Mouse (Mus musculus) neural tube, embryonic 13.5 days (tissue): ENCODE results near the gene Olfr569. TPM values are rescaled to one million over a fixed set of nuclear protein-coding genes. Genes with fewer than 3 reads are reported as not detected.

ENCODE experiments used
- ATAC-seq: fragments of 200-750 bp; cut with Nextera tagmentation; 2 replicates; pipeline ENCODE4 v1.8.0; 2017; ENCODE audit warnings: low read depth, mild to moderate bottlenecking, moderate TSS enrichment, moderate library complexity
- H3K27ac ChIP-seq: fragments of 300-500 bp; sonication (generic); replicated peaks from 2 replicates; pipeline ENCODE4 v1.5.1; 2015; ENCODE audit warnings: moderate library complexity, mild to moderate bottlenecking, inconsistent platforms
- H3K27me3 ChIP-seq: fragments of 300-500 bp; sonication (generic); 2 replicates; pipeline ENCODE4 v1.6.1; 2015; ENCODE audit warnings: mild to moderate bottlenecking, inconsistent platforms
- H3K36me3 ChIP-seq: fragments of 300-500 bp; sonication (generic); 2 replicates; pipeline ENCODE4 v1.6.1; 2015; ENCODE audit warnings: mild to moderate bottlenecking, inconsistent platforms
- H3K4me1 ChIP-seq: fragments of 300-500 bp; sonication (generic); replicated peaks from 2 replicates; pipeline ENCODE4 v1.6.1; 2015; ENCODE audit warnings: inconsistent platforms
- H3K4me2 ChIP-seq: fragments of 300-500 bp; sonication (generic); 2 replicates; pipeline ENCODE4 v1.6.1; 2015; ENCODE audit warnings: inconsistent platforms, mild to moderate bottlenecking, moderate library complexity
- H3K4me3 ChIP-seq: fragments of 300-500 bp; sonication (generic); 2 replicates; pipeline ENCODE4 v1.5.1; 2015; ENCODE audit warnings: mild to moderate bottlenecking, inconsistent platforms
- H3K9ac ChIP-seq: fragments of 300-500 bp; sonication (generic); 2 replicates; pipeline ENCODE4 v1.6.1; 2015; ENCODE audit warnings: moderate library complexity, mild to moderate bottlenecking, inconsistent platforms
- H3K9me3 ChIP-seq: fragments of 300-500 bp; sonication (generic); 2 replicates; pipeline ENCODE4 v1.6.1; 2016; ENCODE audit warnings: inconsistent platforms
- WGBS: fragments of 180-500 bp; shearing (Covaris S2); methylation state at CpG from one replicate; pipeline ENCODE4 v1.1.7; 2015; 5-methylcytosine and 5-hydroxymethylcytosine counted together
- polyA plus RNA-seq: library from polyadenylated mRNA; unstranded; fragments of >200 nt; fragmentation: Nextera tagmentation; extraction: Ambion mirVana; gene quantifications from 2 replicates; pipeline ENCODE4 v1.2.1, GENCODE M21; 2015

Gene Olfr569
- polyA plus RNA-seq, result not detected in 2 replicates

GRCm38 (mm10) chr7:102890782-102891181 lies at the start of gene Olfr569:
Olfr569 (minus strand) TSS chr7:102890882.
- Histone ChIP-seq H3K36me3 (no peaks in the 10 kb centered on the region), H3K9ac (no peak within 1 kb of the TSS), H3K27ac (no peak within 1 kb of the TSS), H3K27me3 (no peaks in the 10 kb centered on the region), H3K4me1 (no peaks in the 10 kb centered on the region), H3K4me3 (no peak within 1 kb of the TSS), H3K9me3 (no peaks in the 10 kb centered on the region), H3K4me2 (no peak within 1 kb of the TSS)
- no peak for ATAC-seq
- 72% methylated on average over 3 of the region's 3 CpGs for WGBS

GRCm38 (mm10) chr7:102927105-102927504 lies 36.4 kb upstream of the Olfr569 start:
- no peaks in the 10 kb centered on the region for H3K4me1 ChIP-seq
- H3K27ac ChIP-seq, result no peak overlapping the region
- H3K9me3 ChIP-seq, result no peaks in the 10 kb centered on the region
- no peaks in the 10 kb centered on the region for H3K36me3 ChIP-seq
- no peak overlapping the region for H3K4me3 ChIP-seq
- ATAC-seq, result no peak
- no peaks in the 10 kb centered on the region for H3K27me3 ChIP-seq
- 70% methylated on average over 3 of the region's 3 CpGs for WGBS
- H3K9ac ChIP-seq, result no peak overlapping the region
- H3K4me2 ChIP-seq, result no peak overlapping the region

- H3K27me3 ChIP-seq, result no peaks in the 10 kb centered on the region
- H3K4me2 ChIP-seq, result no peak within 1 kb of the TSS
- WGBS, result 57% methylated on average over 1 of the region's 1 CpGs
- no peak within 1 kb of the TSS for H3K9ac ChIP-seq
- H3K27ac ChIP-seq, result no peak within 1 kb of the TSS
- H3K9me3 ChIP-seq, result no peaks in the 10 kb centered on the region
- no peaks in the 10 kb centered on the region for H3K4me1 ChIP-seq
- no peak for ATAC-seq
- H3K4me3 ChIP-seq, result no peak within 1 kb of the TSS
- no peaks in the 10 kb centered on the region for H3K36me3 ChIP-seq
Observed at GRCm38 (mm10) chr7:102924109-102924508, 33.4 kb upstream of the Olfr569 start, which contains the start of gene Olfr572. Olfr572 (plus strand) TSS chr7:102924409.

- H3K9me3 ChIP-seq, result no peaks in the 10 kb centered on the region
- H3K4me3 ChIP-seq, result no peak overlapping the region
- H3K9ac ChIP-seq, result no peak overlapping the region
- H3K27ac ChIP-seq, result no peak overlapping the region
- H3K4me2 ChIP-seq, result no peak overlapping the region
- no peaks in the 10 kb centered on the region for H3K27me3 ChIP-seq
- 0 out of 2 replicates have a peak, but pooled peaks have one; percentile 61 for ATAC-seq
- 29% methylated on average over 1 of the region's 1 CpGs for WGBS
- H3K36me3 ChIP-seq, result no peaks in the 10 kb centered on the region
- H3K4me1 ChIP-seq, result no peaks in the 10 kb centered on the region
Observed at GRCm38 (mm10) chr7:102919632-102920031, 28.9 kb upstream of the Olfr569 start.

GRCm38 (mm10) chr7:102917032-102917875 lies 26.6 kb upstream of the Olfr569 start, which contains the start of gene Olfr571:
Olfr571 (minus strand) TSS chr7:102917536.
- Histone ChIP-seq H3K4me2 (no peak within 1 kb of the TSS), H3K36me3 (no peaks in the 10 kb centered on the region), H3K27me3 (no peaks in the 10 kb centered on the region), H3K4me1 (no peaks in the 10 kb centered on the region), H3K27ac (peak within 1 kb of the TSS; percentile 13; the same call in 1 of the 2 replicates), H3K4me3 (no peak within 1 kb of the TSS), H3K9ac (no peak within 1 kb of the TSS), H3K9me3 (no peaks in the 10 kb centered on the region)
- 46% methylated on average over 4 of the region's 4 CpGs for WGBS
- peak; percentile 47 for ATAC-seq

GRCm38 (mm10) chr7:102916405-102916804 lies 25.7 kb upstream of the Olfr569 start:
- H3K36me3 ChIP-seq, result no peaks in the 10 kb centered on the region
- H3K4me2 ChIP-seq, result no peak overlapping the region
- no peak overlapping the region for H3K9ac ChIP-seq
- no peak overlapping the region for H3K4me3 ChIP-seq
- no peak for ATAC-seq
- 74% methylated on average over 5 of the region's 5 CpGs for WGBS
- H3K9me3 ChIP-seq, result no peaks in the 10 kb centered on the region
- no peaks in the 10 kb centered on the region for H3K27me3 ChIP-seq
- H3K4me1 ChIP-seq, result no peaks in the 10 kb centered on the region
- H3K27ac ChIP-seq, result peak overlapping the region; percentile 13; the same call in 1 of the 2 replicates

GRCm38 (mm10) chr7:102915261-102915660 lies 24.6 kb upstream of the Olfr569 start:
- Histone ChIP-seq H3K4me3 (no peak overlapping the region), H3K9ac (no peak overlapping the region), H3K9me3 (no peaks in the 10 kb centered on the region), H3K27ac (no peak overlapping the region), H3K36me3 (no peaks in the 10 kb centered on the region), H3K4me1 (no peaks in the 10 kb centered on the region), H3K27me3 (no peaks in the 10 kb centered on the region), H3K4me2 (no peak overlapping the region)
- ATAC-seq, result no peak
- 55% methylated on average over 1 of the region's 1 CpGs for WGBS

GRCm38 (mm10) chr7:102876822-102877221 lies 13.9 kb downstream of the Olfr569 start, which contains the start of gene Olfr568:
Olfr568 (plus strand) TSS chr7:102877122.
- Histone ChIP-seq H3K27ac (no peak within 1 kb of the TSS), H3K36me3 (no peaks in the 10 kb centered on the region), H3K27me3 (no peaks in the 10 kb centered on the region), H3K9ac (no peak within 1 kb of the TSS), H3K9me3 (no peaks in the 10 kb centered on the region), H3K4me3 (no peak within 1 kb of the TSS), H3K4me1 (no peaks in the 10 kb centered on the region), H3K4me2 (no peak within 1 kb of the TSS)
- ATAC-seq, result no peak

GRCm38 (mm10) chr7:102858665-102859064 lies 32.0 kb downstream of the Olfr569 start, which contains the start of gene Olfr566:
Olfr566 (minus strand) TSS chr7:102858765.
- 85% methylated on average over 1 of the region's 1 CpGs for WGBS
- H3K9me3 ChIP-seq, result no peaks in the 10 kb centered on the region
- H3K4me1 ChIP-seq, result no peaks in the 10 kb centered on the region
- H3K4me3 ChIP-seq, result no peak within 1 kb of the TSS
- H3K36me3 ChIP-seq, result no peaks in the 10 kb centered on the region
- H3K9ac ChIP-seq, result no peak within 1 kb of the TSS
- H3K4me2 ChIP-seq, result no peak within 1 kb of the TSS
- no peak for ATAC-seq
- H3K27me3 ChIP-seq, result no peaks in the 10 kb centered on the region
- no peak within 1 kb of the TSS for H3K27ac ChIP-seq

GRCm38 (mm10) chr7:102855807-102856206 lies 34.9 kb downstream of the Olfr569 start:
- H3K4me2 ChIP-seq, result no peak overlapping the region
- no peaks in the 10 kb centered on the region for H3K36me3 ChIP-seq
- ATAC-seq, result no peak
- no peaks in the 10 kb centered on the region for H3K27me3 ChIP-seq
- H3K9ac ChIP-seq, result no peak overlapping the region
- H3K4me1 ChIP-seq, result no peaks in the 10 kb centered on the region
- H3K27ac ChIP-seq, result no peak overlapping the region
- H3K4me3 ChIP-seq, result no peak overlapping the region
- H3K9me3 ChIP-seq, result no peaks in the 10 kb centered on the region
